Mouse (Mus musculus) ES-Bruce4 (cell line): ENCODE measurements around the gene Tnr. TPM values are rescaled to one million over a fixed set of nuclear protein-coding genes. Genes with fewer than 3 reads are reported as not detected.
"Not testable (repeated sequence)": the region's sequence is repeated elsewhere in the genome, so short reads cannot be mapped to it uniquely, and the experiment has no call there.

Experiments
- H3K27ac ChIP-seq: 2 replicates; pipeline ENCODE4 v1.5.1; 2012; ENCODE audit warnings: low read length, inconsistent platforms; ENCODE audit not compliant: insufficient read depth
- H3K27me3 ChIP-seq: 2 replicates; pipeline ENCODE4 v1.6.1; 2012; ENCODE audit warnings: mild to moderate bottlenecking, low read length, inconsistent platforms; ENCODE audit not compliant: control insufficient read depth, poor library complexity, insufficient read depth, severe bottlenecking
- H3K36me3 ChIP-seq: 2 replicates; pipeline ENCODE4 v1.6.1; 2012; ENCODE audit warnings: inconsistent platforms, mild to moderate bottlenecking, low read length, moderate library complexity; ENCODE audit not compliant: control insufficient read depth, poor library complexity, insufficient read depth, severe bottlenecking
- H3K4me1 ChIP-seq: one replicate; pipeline ENCODE4 v1.8.1; 2011; ENCODE audit warnings: low read length; ENCODE audit not compliant: control insufficient read depth, insufficient read depth
- H3K4me3 ChIP-seq: 2 replicates; pipeline ENCODE4 v1.5.1; 2011; ENCODE audit warnings: low read depth, mild to moderate bottlenecking, low read length
- H3K9ac ChIP-seq: 2 replicates; pipeline ENCODE4 v1.6.1; 2012; ENCODE audit warnings: low read depth, mild to moderate bottlenecking, inconsistent platforms; ENCODE audit not compliant: poor library complexity, severe bottlenecking
- H3K9me3 ChIP-seq: replicated peaks from 2 replicates; pipeline ENCODE4 v1.6.1; 2012; ENCODE audit warnings: mild to moderate bottlenecking, low read length, inconsistent platforms; ENCODE audit not compliant: control insufficient read depth, poor library complexity, insufficient read depth, severe bottlenecking
- CTCF ChIP-seq: IDR thresholded peaks from one replicate; pipeline ENCODE4 v1.8.1; 2011; ENCODE audit warnings: low read depth, low read length
- EP300 ChIP-seq: IDR thresholded peaks from 2 replicates; pipeline ENCODE4 v1.6.1; 2011; ENCODE audit warnings: low read depth, low read length; ENCODE audit not compliant: insufficient read depth
- POLR2A ChIP-seq: IDR thresholded peaks from one replicate; pipeline ENCODE4 v1.8.1; 2011; ENCODE audit warnings: low read length; ENCODE audit not compliant: insufficient read depth
- polyA plus RNA-seq: library from polyadenylated mRNA; stranded (reverse); fragments of >200 nt; gene quantifications from 2 replicates; pipeline ENCODE4 v1.2.4, GENCODE M21; 2011; ENCODE audit warnings: low read depth; ENCODE audit not compliant: missing spikeins, insufficient read depth, insufficient read length

Gene Tnr
- polyA plus RNA-seq, 1 experiment: not detected

GRCm38 (mm10) chr1:159953526-159953925 lies 430.0 kb downstream of the Tnr start:
- Histone ChIP-seq H3K9ac (no peak overlapping the region), H3K4me3 (no peak overlapping the region), H3K9me3 (no peaks in the 10 kb centered on the region), H3K36me3 (no peaks in the 10 kb centered on the region), H3K27ac (no peak overlapping the region), H3K4me1 (no peaks in the 10 kb centered on the region), H3K27me3 (no peaks in the 10 kb centered on the region)
- TF ChIP-seq POLR2A (no peak), CTCF (no peak), EP300 (no peak)

- TF ChIP-seq EP300 (no peak), CTCF (no peak), POLR2A (no peak)
- H3K36me3 ChIP-seq: no peaks in the 10 kb centered on the region
- H3K9ac ChIP-seq: no peak overlapping the region
- H3K4me3 ChIP-seq: no peak overlapping the region
- no peaks in the 10 kb centered on the region for H3K4me1 ChIP-seq
- no peaks in the 10 kb centered on the region for H3K27me3 ChIP-seq
- H3K9me3 ChIP-seq: no peaks in the 10 kb centered on the region
- no peak overlapping the region for H3K27ac ChIP-seq
Observed at GRCm38 (mm10) chr1:159963351-159963750, 439.8 kb downstream of the Tnr start.

- H3K27me3 ChIP-seq, H3K27ac ChIP-seq, H3K9me3 ChIP-seq, H3K9ac ChIP-seq, H3K36me3 ChIP-seq, H3K4me1 ChIP-seq, H3K4me3 ChIP-seq: not testable (repeated sequence)
Observed at GRCm38 (mm10) chr1:159966286-159966685, 442.7 kb downstream of the Tnr start.

- H3K4me1 ChIP-seq: no peaks in the 10 kb centered on the region
- H3K36me3 ChIP-seq: no peaks in the 10 kb centered on the region
- no peak overlapping the region for H3K4me3 ChIP-seq
- H3K9ac ChIP-seq: no peak overlapping the region
- TF ChIP-seq POLR2A: no peak
- no peak for TF ChIP-seq CTCF
- no peak for TF ChIP-seq EP300
- no peak overlapping the region for H3K27ac ChIP-seq
- H3K9me3 ChIP-seq: 0 out of 2 replicates have a peak, but pooled peaks cover 3% of the 10 kb centered on the region
- no peaks in the 10 kb centered on the region for H3K27me3 ChIP-seq
Observed at GRCm38 (mm10) chr1:159968395-159968794, 444.8 kb downstream of the Tnr start.

- Histone ChIP-seq H3K36me3 (no peaks in the 10 kb centered on the region), H3K9me3 (peaks cover 4% of the 10 kb centered on the region), H3K27me3 (no peaks in the 10 kb centered on the region), H3K4me3 (no peak overlapping the region), H3K9ac (no peak overlapping the region), H3K4me1 (no peaks in the 10 kb centered on the region), H3K27ac (no peak overlapping the region)
- TF ChIP-seq CTCF: no peak
- no peak for TF ChIP-seq EP300
- no peak for TF ChIP-seq POLR2A
Observed at GRCm38 (mm10) chr1:159977786-159978185, 454.2 kb downstream of the Tnr start.

GRCm38 (mm10) chr1:159979096-159979495 lies 455.5 kb downstream of the Tnr start:
- Histone ChIP-seq H3K4me1 (no peaks in the 10 kb centered on the region), H3K27me3 (no peaks in the 10 kb centered on the region), H3K9me3 (peaks cover 4% of the 10 kb centered on the region), H3K9ac (no peak overlapping the region), H3K36me3 (no peaks in the 10 kb centered on the region), H3K4me3 (no peak overlapping the region), H3K27ac (no peak overlapping the region)
- no peak for TF ChIP-seq POLR2A
- TF ChIP-seq EP300: no peak
- TF ChIP-seq CTCF: no peak

- no peaks in the 10 kb centered on the region for H3K27me3 ChIP-seq
- no peak overlapping the region for H3K9ac ChIP-seq
- H3K4me3 ChIP-seq: no peak overlapping the region
- no peaks in the 10 kb centered on the region for H3K36me3 ChIP-seq
- TF ChIP-seq CTCF: no peak
- TF ChIP-seq POLR2A: no peak
- no peak for TF ChIP-seq EP300
- no peak overlapping the region for H3K27ac ChIP-seq
- H3K9me3 ChIP-seq: peaks cover 4% of the 10 kb centered on the region
- H3K4me1 ChIP-seq: no peaks in the 10 kb centered on the region
Observed at GRCm38 (mm10) chr1:159980355-159980754, 456.8 kb downstream of the Tnr start.
